Mouse (Mus musculus) testis, adult 2 months (tissue): Measurements from ENCODE around the gene Gatb.

Source experiments
- CTCF ChIP-seq: fragments of 200-500 bp; IDR thresholded peaks from 2 replicates; pipeline ENCODE4 v1.5.1; 2012; ENCODE audit warnings: low read depth, mild to moderate bottlenecking, inconsistent platforms, low read length, moderate library complexity; ENCODE audit not compliant: control insufficient read depth, insufficient read depth, insufficient replicate concordance
- POLR2A ChIP-seq: fragments of 200-500 bp; IDR thresholded peaks from 2 replicates; pipeline ENCODE4 v1.6.1; 2012; ENCODE audit warnings: low read depth, mild to moderate bottlenecking, inconsistent platforms, low read length, moderate library complexity; ENCODE audit not compliant: control insufficient read depth

DNA sequence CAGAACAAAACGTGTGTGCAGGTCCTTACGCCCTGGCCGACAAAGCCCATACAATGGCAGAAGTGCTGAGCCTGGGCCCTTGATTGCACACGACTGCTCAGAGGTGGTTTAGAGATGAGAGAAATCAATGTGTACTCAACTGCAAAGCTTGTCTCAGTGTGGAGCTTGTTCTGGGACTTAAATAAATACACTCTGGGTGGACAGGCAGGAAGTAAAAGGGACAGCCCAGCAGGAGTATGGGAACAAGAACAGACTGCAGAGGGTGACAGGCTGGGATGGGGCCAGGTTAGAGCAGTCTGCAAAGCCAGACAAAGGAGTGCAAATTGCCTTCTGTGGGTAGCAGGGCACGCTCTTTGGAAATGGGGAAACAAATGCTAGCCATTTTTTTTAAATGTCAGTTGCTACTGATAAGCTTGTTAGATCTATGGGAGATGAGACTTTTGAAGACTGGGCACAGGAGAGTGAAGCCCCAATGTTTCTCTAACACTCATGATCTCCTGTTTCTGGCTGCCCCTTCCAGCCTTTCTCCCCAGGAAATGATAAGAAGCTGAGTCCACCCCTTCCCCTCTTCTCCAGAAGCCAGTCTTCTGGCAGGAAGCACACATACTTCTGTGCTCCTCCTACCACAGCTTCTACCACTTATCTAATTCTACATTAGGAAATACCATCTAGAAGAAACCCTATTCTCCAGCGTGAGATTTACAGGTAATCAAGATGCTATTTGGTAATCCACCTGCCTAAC lies 129.4 kb downstream of the Gatb start:
- TF ChIP-seq POLR2A (no peak), CTCF (no peak)
